Mouse (Mus musculus) hindbrain, embryonic 11.5 days (tissue): ENCODE measurements around the gene Olfr65. TPM values are rescaled to one million over a fixed set of nuclear protein-coding genes. Genes with fewer than 3 reads are reported as not detected.

Experiments
- ATAC-seq: fragments of 200-750 bp; cut with Nextera tagmentation; 2 replicates; pipeline ENCODE4 v1.8.0; 2017; ENCODE audit warnings: mild to moderate bottlenecking, moderate TSS enrichment, moderate library complexity; ENCODE audit not compliant: low FRiP score
- DNase-seq: peaks from one replicate; pipeline ENCODE4 v3.0.0-alpha.2; 2015; ENCODE audit warnings: low spot score
- H3K27ac ChIP-seq: fragments of 300-500 bp; sonication (generic); 2 replicates; pipeline ENCODE4 v1.5.1; 2014; ENCODE audit warnings: mild to moderate bottlenecking, low read depth, low read length
- H3K27me3 ChIP-seq: fragments of 300-500 bp; sonication (generic); 2 replicates; pipeline ENCODE4 v1.6.1; 2014; ENCODE audit warnings: mild to moderate bottlenecking, low read length, moderate library complexity, mixed read lengths; ENCODE audit not compliant: control insufficient read depth, insufficient read depth
- H3K36me3 ChIP-seq: fragments of 300-500 bp; sonication (generic); 2 replicates; pipeline ENCODE4 v1.6.1; 2014; ENCODE audit warnings: mild to moderate bottlenecking, low read length, moderate library complexity, mixed read lengths; ENCODE audit not compliant: control insufficient read depth, insufficient read depth
- H3K4me1 ChIP-seq: fragments of 300-500 bp; sonication (generic); replicated peaks from 2 replicates; pipeline ENCODE4 v1.6.1; 2014; ENCODE audit warnings: low read length, mixed read lengths; ENCODE audit not compliant: control insufficient read depth, insufficient read depth
- H3K4me2 ChIP-seq: fragments of 300-500 bp; sonication (generic); replicated peaks from 2 replicates; pipeline ENCODE4 v1.6.1; 2014; ENCODE audit warnings: mild to moderate bottlenecking, low read depth, low read length
- H3K4me3 ChIP-seq: fragments of 300-500 bp; sonication (generic); 2 replicates; pipeline ENCODE4 v1.5.1; 2014; ENCODE audit warnings: low read depth, low read length
- H3K9ac ChIP-seq: fragments of 300-500 bp; sonication (generic); 2 replicates; pipeline ENCODE4 v1.6.1; 2014; ENCODE audit warnings: low read depth, low read length
- H3K9me3 ChIP-seq: fragments of 300-500 bp; sonication (generic); 2 replicates; pipeline ENCODE4 v1.6.1; 2016; ENCODE audit warnings: low read length; ENCODE audit not compliant: control insufficient read depth
- WGBS: fragments of 180-500 bp; shearing (Covaris S2); extraction: QIAGEN DNeasy Blood & Tissue Kit; methylation state at CpG from one replicate; pipeline ENCODE4 v1.1.7; 2014; 5-methylcytosine and 5-hydroxymethylcytosine counted together
- polyA plus RNA-seq: library from polyadenylated mRNA; unstranded; fragments of >200 nt; fragmentation: Nextera tagmentation; extraction: Ambion mirVana; gene quantifications from 2 replicates; pipeline ENCODE4 v1.2.1, GENCODE M21; 2014

Gene Olfr65
- polyA plus RNA-seq, 1 experiment from 2014 or later = not detected

- H3K27me3 ChIP-seq = no peaks in the 10 kb centered on the region
- no peak overlapping the region for H3K9ac ChIP-seq
- H3K4me2 ChIP-seq = no peak overlapping the region
- H3K4me3 ChIP-seq = no peak overlapping the region
- WGBS = 86% methylated on average over 2 of the region's 2 CpGs
- no peaks in the 10 kb centered on the region for H3K36me3 ChIP-seq
- no peaks in the 10 kb centered on the region for H3K4me1 ChIP-seq
- ATAC-seq = no peak
- no peak for DNase-seq
- no peak overlapping the region for H3K27ac ChIP-seq
- no peaks in the 10 kb centered on the region for H3K9me3 ChIP-seq
These were observed 26.2 kb upstream of the Olfr65 start for GRCm38 (mm10) chr7:103877093-103877492.

GRCm38 (mm10) chr7:103886152-103886551, 17.1 kb upstream of the Olfr65 start, which contains the start of gene Olfr66:
Gene Olfr66, minus strand, starts transcription at chr7:103886252.
- H3K4me2 ChIP-seq = no peak within 1 kb of the TSS
- no peaks in the 10 kb centered on the region for H3K27me3 ChIP-seq
- H3K36me3 ChIP-seq = no peaks in the 10 kb centered on the region
- DNase-seq (no peak), ATAC-seq (no peak)
- no peaks in the 10 kb centered on the region for H3K4me1 ChIP-seq
- H3K9me3 ChIP-seq = no peaks in the 10 kb centered on the region
- no peak within 1 kb of the TSS for H3K27ac ChIP-seq
- no peak within 1 kb of the TSS for H3K4me3 ChIP-seq
- no peak within 1 kb of the TSS for H3K9ac ChIP-seq

GRCm38 (mm10) chr7:103894385-103894784, 8.9 kb upstream of the Olfr65 start, which contains the start of gene Olfr64:
Gene Olfr64, minus strand, starts transcription at chr7:103894485.
- WGBS = 90% methylated on average over 1 of the region's 1 CpGs
- H3K4me1 ChIP-seq = no peaks in the 10 kb centered on the region
- DNase-seq (no peak), ATAC-seq (no peak)
- H3K9me3 ChIP-seq = no peaks in the 10 kb centered on the region
- H3K9ac ChIP-seq = no peak within 1 kb of the TSS
- no peak within 1 kb of the TSS for H3K4me3 ChIP-seq
- H3K36me3 ChIP-seq = no peaks in the 10 kb centered on the region
- H3K27me3 ChIP-seq = no peaks in the 10 kb centered on the region
- no peak within 1 kb of the TSS for H3K4me2 ChIP-seq
- no peak within 1 kb of the TSS for H3K27ac ChIP-seq

DNA sequence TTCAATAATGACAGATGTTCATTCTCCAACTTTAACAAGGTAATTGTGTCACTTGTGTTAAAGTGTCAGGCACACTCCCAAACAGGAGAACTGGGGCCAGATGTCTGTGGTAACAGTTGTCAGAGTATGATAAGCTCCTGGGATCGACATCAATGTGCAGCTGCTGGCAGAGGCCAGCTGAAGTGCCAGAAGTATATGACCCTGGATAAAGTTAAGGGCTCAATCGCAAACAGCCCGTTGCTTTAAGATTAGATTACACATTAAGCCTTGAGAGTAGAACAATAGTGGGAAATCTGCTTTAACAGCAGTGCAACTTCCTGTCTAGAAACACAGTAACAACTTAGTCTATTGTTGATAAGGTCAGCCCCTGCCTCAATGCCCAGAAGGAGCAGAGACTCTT, 6.8 kb downstream of the Olfr65 start:
- WGBS = 60% methylated on average over 3 of the region's 3 CpGs
- H3K4me2 ChIP-seq = no peak overlapping the region
- no peak for DNase-seq
- H3K27me3 ChIP-seq = no peaks in the 10 kb centered on the region
- ATAC-seq = no peak
- H3K9me3 ChIP-seq = no peaks in the 10 kb centered on the region
- no peaks in the 10 kb centered on the region for H3K36me3 ChIP-seq
- H3K4me1 ChIP-seq = no peaks in the 10 kb centered on the region
- no peak overlapping the region for H3K4me3 ChIP-seq
- no peak overlapping the region for H3K9ac ChIP-seq
- no peak overlapping the region for H3K27ac ChIP-seq

DNA sequence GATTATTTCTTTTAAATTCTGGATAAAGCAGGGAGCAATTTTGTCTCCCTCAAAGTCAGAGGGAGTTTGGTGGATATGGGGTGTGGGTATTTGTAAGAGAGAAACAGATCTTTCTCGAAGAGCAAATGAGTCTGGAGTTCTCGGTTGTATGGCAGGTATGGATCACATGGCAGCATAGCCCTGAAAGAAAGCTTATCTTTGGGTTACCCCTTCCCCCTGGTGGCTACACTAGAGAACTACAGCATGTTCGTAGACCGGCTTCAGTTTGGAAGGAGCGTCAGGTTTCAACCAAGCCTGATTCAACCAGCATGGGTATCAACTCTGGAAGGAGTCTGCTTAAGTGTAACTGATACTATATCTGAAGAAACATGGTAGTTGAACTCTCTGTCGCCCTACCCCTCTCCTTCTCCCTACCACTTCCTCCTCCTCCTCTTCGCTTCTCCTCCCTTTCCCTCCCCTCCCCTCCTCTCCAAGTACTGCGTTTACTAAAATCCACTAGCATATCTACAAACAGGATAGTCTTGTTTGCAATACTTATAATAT, 9.8 kb downstream of the Olfr65 start:
- Histone ChIP-seq H3K27me3 (no peaks in the 10 kb centered on the region), H3K4me2 (no peak overlapping the region), H3K36me3 (no peaks in the 10 kb centered on the region), H3K9ac (no peak overlapping the region), H3K4me3 (no peak overlapping the region), H3K9me3 (no peaks in the 10 kb centered on the region), H3K27ac (no peak overlapping the region), H3K4me1 (no peaks in the 10 kb centered on the region)
- ATAC-seq (peak; percentile 43; the same call in 1 of the 2 replicates), DNase-seq (peak; percentile 26)
- WGBS = 48% methylated on average over 8 of the region's 8 CpGs

DNA sequence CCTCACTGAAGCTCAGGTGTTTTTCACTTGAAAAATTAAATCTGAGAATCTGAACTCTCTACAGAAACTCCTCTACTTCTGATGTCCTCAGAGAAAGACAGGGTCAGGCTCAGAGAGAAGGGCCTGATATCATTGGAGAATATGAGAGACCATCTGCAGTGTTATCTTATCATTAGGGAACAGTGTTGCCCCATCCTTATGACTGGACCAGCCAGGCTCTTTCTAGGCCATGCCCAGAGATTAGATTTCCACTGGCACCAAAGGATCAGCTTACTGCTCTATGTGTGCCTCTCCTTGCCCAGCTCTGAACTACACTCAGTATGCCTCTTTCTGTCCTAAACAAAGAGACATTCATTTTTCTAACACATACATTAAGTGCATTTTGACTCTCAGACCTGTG, 12.1 kb downstream of the Olfr65 start:
- Histone ChIP-seq H3K36me3 (no peaks in the 10 kb centered on the region), H3K27me3 (no peaks in the 10 kb centered on the region), H3K4me2 (no peak overlapping the region), H3K4me3 (no peak overlapping the region), H3K9ac (no peak overlapping the region), H3K4me1 (no peaks in the 10 kb centered on the region), H3K27ac (no peak overlapping the region), H3K9me3 (no peaks in the 10 kb centered on the region)
- no peak for ATAC-seq
- no peak for DNase-seq

DNA sequence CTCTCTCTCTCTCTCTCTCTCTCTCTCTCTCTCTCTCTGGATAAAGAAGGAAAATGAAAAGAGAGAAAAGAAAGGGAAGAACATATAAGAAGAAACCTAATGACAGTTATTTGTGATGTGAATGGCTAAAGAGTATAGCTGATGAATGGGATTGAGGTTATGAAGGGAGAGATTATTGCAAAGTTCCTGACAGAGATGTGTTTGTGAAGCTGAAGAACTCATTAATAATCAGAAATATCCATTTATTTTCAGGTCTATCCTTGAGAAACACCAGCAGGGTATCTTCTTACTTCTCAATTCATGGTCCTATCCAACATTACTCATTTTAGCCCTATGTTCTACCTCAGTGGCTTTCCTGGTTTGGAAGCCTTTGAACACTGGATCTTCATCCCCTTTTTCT, 25.2 kb downstream of the Olfr65 start, which contains the start of gene Olfr631:
Gene Olfr631, plus strand, starts transcription at position 301 of the 400 bp plus-strand sequence.
- H3K36me3 ChIP-seq = no peaks in the 10 kb centered on the region
- H3K9me3 ChIP-seq = no peaks in the 10 kb centered on the region

DNA sequence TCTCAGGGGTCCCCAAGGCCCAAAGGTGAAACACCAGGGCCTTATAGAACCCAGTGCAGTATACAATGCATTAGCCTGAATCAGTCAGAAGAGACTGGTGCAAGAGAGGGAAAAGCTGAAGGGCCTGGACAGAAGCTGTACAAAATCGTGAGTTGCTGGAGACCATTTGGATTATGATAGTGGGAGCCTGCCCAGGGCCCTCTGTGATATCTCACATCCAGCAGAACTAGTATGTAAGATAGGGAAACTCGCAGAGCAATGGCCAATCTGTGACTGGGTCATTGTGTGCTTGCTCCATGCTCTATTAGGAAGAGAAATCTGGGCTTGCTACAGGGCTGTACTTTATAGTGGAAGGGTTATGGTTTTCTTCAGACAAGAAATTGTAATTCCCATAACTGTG, 31.0 kb downstream of the Olfr65 start, which contains the start of gene Olfr632:
Gene Olfr632, plus strand, starts transcription at position 84 of the 400 bp plus-strand sequence.
- H3K9me3 ChIP-seq = no peaks in the 10 kb centered on the region
- H3K9ac ChIP-seq = no peak within 1 kb of the TSS
- no peaks in the 10 kb centered on the region for H3K4me1 ChIP-seq
- no peak for DNase-seq
- no peak within 1 kb of the TSS for H3K4me3 ChIP-seq
- no peak within 1 kb of the TSS for H3K27ac ChIP-seq
- ATAC-seq = no peak
- 66% methylated on average over 2 of the region's 2 CpGs for WGBS
- H3K36me3 ChIP-seq = no peaks in the 10 kb centered on the region
- H3K4me2 ChIP-seq = no peak within 1 kb of the TSS
- no peaks in the 10 kb centered on the region for H3K27me3 ChIP-seq

More for the DNA sequence above, 25.2 kb downstream of the Olfr65 start, which contains the start of gene Olfr631:
- Histone ChIP-seq H3K4me1 (no peaks in the 10 kb centered on the region), H3K27ac (no peak within 1 kb of the TSS), H3K9ac (no peak within 1 kb of the TSS), H3K27me3 (no peaks in the 10 kb centered on the region), H3K4me3 (no peak within 1 kb of the TSS), H3K4me2 (no peak within 1 kb of the TSS)
- DNase-seq (no peak), ATAC-seq (no peak)

GRCm38 (mm10) chr7:103942730-103943129, 39.4 kb downstream of the Olfr65 start:
- ATAC-seq = no peak

More at GRCm38 (mm10) chr7:103942730-103943129, 39.4 kb downstream of the Olfr65 start:
- Histone ChIP-seq H3K36me3 (no peaks in the 10 kb centered on the region), H3K4me1 (no peaks in the 10 kb centered on the region), H3K9ac (no peak overlapping the region), H3K27me3 (no peaks in the 10 kb centered on the region), H3K4me3 (no peak overlapping the region), H3K27ac (no peak overlapping the region), H3K9me3 (no peaks in the 10 kb centered on the region), H3K4me2 (no peak overlapping the region)
- DNase-seq = peak; percentile 81
- 25% methylated on average over 2 of the region's 2 CpGs for WGBS
